Mouse (Mus musculus): Measurements from ENCODE around the gene Cacna1a. TPM values are rescaled to one million over a fixed set of nuclear protein-coding genes. Genes with fewer than 3 reads are reported as not detected.

The Cacna1a gene
- total and polyA plus RNA-seq, 2 experiments from 2014 or later, result 4.2 to 8.6 TPM

DNA sequence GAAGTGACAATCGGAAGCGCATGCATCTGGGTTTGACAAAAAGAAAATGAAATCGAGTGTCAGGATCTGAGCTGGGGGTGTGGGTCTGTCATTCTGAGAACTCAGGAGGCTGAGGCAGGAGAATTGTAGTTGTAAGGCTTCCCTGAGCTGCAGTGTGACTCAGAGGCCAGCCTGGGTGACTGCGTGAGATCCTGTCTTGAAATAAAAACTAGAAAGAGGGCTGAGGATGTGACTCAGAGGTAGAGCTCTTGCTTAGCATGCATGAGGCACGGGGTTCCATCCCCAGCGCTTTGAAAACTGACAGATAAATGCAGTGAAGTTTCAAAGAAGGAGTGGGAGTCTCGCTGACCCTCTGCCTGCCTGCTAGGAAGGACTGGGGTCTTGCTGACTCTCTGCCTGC, 70.6 kb downstream of the Cacna1a start:
- H3K27ac ChIP-seq (ENCODE audit: low read depth), result no peak overlapping the region
- ATAC-seq (ENCODE audit: insufficient read depth, low read depth), result no peak

DNA sequence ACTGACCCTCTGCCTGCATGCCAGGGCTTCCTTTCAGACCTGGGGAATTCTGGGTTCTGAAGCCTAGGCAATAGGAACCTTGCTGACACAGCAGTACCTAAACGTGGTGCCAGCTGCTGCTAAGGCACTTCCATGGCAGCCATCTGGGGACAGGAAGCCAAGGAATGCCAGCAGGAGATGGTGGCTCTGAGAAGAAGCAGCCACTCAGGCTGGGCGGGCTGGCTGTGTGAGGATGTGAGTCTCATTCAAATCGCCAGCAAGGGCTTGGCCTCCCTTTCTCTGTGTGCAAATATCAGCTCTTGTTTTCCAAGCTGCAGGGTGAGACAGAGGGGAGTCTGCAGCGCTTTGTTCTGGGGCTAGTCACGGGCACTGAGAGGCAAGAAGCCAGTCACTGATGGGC, 71.0 kb downstream of the Cacna1a start:
- H3K27ac ChIP-seq (ENCODE audit: low read depth), result no peak overlapping the region
- WGBS, result 32% methylated on average over 5 of the region's 5 CpGs
- 0 out of 2 replicates have a peak, but pooled peaks cover 5% of the 10 kb centered on the region for H3K4me1 ChIP-seq (ENCODE audit: control insufficient read depth, insufficient read depth)
- H3K9me3 ChIP-seq (replicated peaks; ENCODE audit: control insufficient read depth, low read length), result peaks cover 11% of the 10 kb centered on the region; the same call in 1 of the 2 replicates
- no peak overlapping the region for H3K4me2 ChIP-seq (ENCODE audit: low read depth, low read length)
- TF ChIP-seq EP300 (IDR thresholded peaks at IDR 0.05; ENCODE audit: low read depth) (no peak), CTCF (IDR thresholded peaks at IDR 0.05; ENCODE audit: low read depth) (no peak)
- DNase-seq (ENCODE audit: low spot score) (no peak), ATAC-seq (ENCODE audit: insufficient read depth, low read depth) (no peak)
- no peak overlapping the region for H3K9ac ChIP-seq (replicated peaks; ENCODE audit: low read depth, low read length)
- no peak overlapping the region for H3K4me3 ChIP-seq (ENCODE audit: low read depth, low read length)
- H3K27me3 ChIP-seq (ENCODE audit: control insufficient read depth, insufficient read depth, low read length), result no peaks in the 10 kb centered on the region
- H3K36me3 ChIP-seq (replicated peaks; ENCODE audit: control insufficient read depth, insufficient read depth, low read length), result no peaks in the 10 kb centered on the region

More for the DNA sequence above, 70.6 kb downstream of the Cacna1a start:
- H3K4me1 ChIP-seq (ENCODE audit: control insufficient read depth, insufficient read depth), result 0 out of 2 replicates have a peak, but pooled peaks cover 5% of the 10 kb centered on the region
- no peak overlapping the region for H3K4me2 ChIP-seq (ENCODE audit: low read depth, low read length)
- H3K27me3 ChIP-seq (ENCODE audit: control insufficient read depth, insufficient read depth, low read length), result no peaks in the 10 kb centered on the region
- 67% methylated on average over 7 of the region's 7 CpGs for whole genome bisulfite sequencing
- no peaks in the 10 kb centered on the region for H3K36me3 ChIP-seq (replicated peaks; ENCODE audit: control insufficient read depth, insufficient read depth, low read length)
- H3K9ac ChIP-seq (replicated peaks; ENCODE audit: low read depth, low read length), result no peak overlapping the region
- H3K4me3 ChIP-seq (ENCODE audit: low read depth, low read length), result no peak overlapping the region
- H3K9me3 ChIP-seq (replicated peaks; ENCODE audit: control insufficient read depth, low read length), result peaks cover 11% of the 10 kb centered on the region; the same call in 1 of the 2 replicates
- no peak for DNase-seq (ENCODE audit: low spot score)
- TF ChIP-seq EP300 (IDR thresholded peaks at IDR 0.05; ENCODE audit: low read depth) (no peak), CTCF (IDR thresholded peaks at IDR 0.05; ENCODE audit: low read depth) (no peak)

DNA sequence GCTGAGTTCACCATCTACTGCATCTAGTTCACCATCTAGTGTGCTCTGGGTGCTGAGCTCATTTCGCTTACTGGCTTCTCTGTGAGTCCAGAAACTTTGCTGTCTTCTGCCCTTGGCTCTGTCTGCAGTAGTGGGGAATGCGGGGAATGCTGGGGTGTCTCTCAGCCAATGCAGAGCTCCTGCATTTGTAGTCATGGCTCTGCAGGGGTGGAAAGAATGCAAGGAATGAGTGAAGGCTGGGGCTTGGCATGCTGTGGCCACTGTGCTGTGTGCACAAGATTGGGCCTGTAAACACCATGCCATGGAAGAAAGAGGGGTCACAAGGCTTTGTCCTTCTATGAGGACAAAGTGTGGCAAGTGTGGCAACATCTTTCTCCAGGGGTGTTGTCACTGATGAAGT, 72.5 kb downstream of the Cacna1a start:
- no peak overlapping the region for H3K9ac ChIP-seq (replicated peaks; ENCODE audit: low read depth, low read length)
- H3K36me3 ChIP-seq (replicated peaks; ENCODE audit: control insufficient read depth, insufficient read depth, low read length), result no peaks in the 10 kb centered on the region
- H3K27me3 ChIP-seq (ENCODE audit: control insufficient read depth, insufficient read depth, low read length), result no peaks in the 10 kb centered on the region
- H3K9me3 ChIP-seq (replicated peaks; ENCODE audit: control insufficient read depth, low read length), result peaks cover 11% of the 10 kb centered on the region; the same call in 1 of the 2 replicates
- 21% methylated on average over 2 of the region's 2 CpGs for WGBS
- no peak overlapping the region for H3K4me2 ChIP-seq (ENCODE audit: low read depth, low read length)
- peak; percentile 41 for DNase-seq (ENCODE audit: low spot score)
- ATAC-seq (ENCODE audit: insufficient read depth, low read depth), result peak; percentile 88
- H3K4me1 ChIP-seq (ENCODE audit: control insufficient read depth, insufficient read depth), result 0 out of 2 replicates have a peak, but pooled peaks cover 5% of the 10 kb centered on the region
- H3K27ac ChIP-seq (ENCODE audit: low read depth), result 0 out of 2 replicates have a peak overlapping the region, but pooled peaks have one; percentile 34
- TF ChIP-seq EP300 (IDR thresholded peaks at IDR 0.05; ENCODE audit: low read depth), result no peak
- H3K4me3 ChIP-seq (ENCODE audit: low read depth, low read length), result no peak overlapping the region

DNA sequence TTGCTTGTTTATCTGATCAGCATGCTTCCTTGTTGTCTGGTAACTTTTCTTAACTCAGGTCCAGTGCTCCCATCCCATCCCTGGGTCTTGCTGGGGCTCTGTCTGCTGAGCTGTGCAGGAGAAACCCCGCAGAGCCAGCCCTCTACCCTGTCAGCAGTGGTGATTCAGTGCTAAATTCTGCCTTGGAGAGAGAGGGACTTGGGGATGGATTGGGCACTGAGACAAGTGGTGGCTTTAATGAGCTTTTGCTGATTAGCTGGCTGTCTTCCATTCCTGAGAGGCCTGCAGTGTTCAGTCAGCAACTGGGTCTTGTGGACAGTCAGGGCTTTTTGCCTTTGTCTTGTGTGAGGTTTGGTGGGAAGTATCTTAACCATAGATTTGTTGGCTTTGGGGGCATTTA, 78.7 kb downstream of the Cacna1a start:
- DNase-seq (ENCODE audit: low spot score) (peak; percentile 44), ATAC-seq (ENCODE audit: insufficient read depth, low read depth) (no peak)
- no peak for TF ChIP-seq EP300 (IDR thresholded peaks at IDR 0.05; ENCODE audit: low read depth)
- no peak for TF ChIP-seq CTCF (IDR thresholded peaks at IDR 0.05; ENCODE audit: low read depth)
- Histone ChIP-seq H3K4me3 (ENCODE audit: low read depth, low read length) (no peak overlapping the region), H3K4me1 (ENCODE audit: control insufficient read depth, insufficient read depth) (no peaks in the 10 kb centered on the region), H3K27ac (ENCODE audit: low read depth) (no peak overlapping the region), H3K4me2 (ENCODE audit: low read depth, low read length) (no peak overlapping the region), H3K36me3 (replicated peaks; ENCODE audit: control insufficient read depth, insufficient read depth, low read length) (no peaks in the 10 kb centered on the region), H3K27me3 (ENCODE audit: control insufficient read depth, insufficient read depth, low read length) (no peaks in the 10 kb centered on the region), H3K9me3 (replicated peaks; ENCODE audit: control insufficient read depth, low read length) (peaks cover 4% of the 10 kb centered on the region; the same call in 1 of the 2 replicates), H3K9ac (replicated peaks; ENCODE audit: low read depth, low read length) (no peak overlapping the region)
- 25% methylated on average over 1 of the region's 1 CpGs for WGBS

DNA sequence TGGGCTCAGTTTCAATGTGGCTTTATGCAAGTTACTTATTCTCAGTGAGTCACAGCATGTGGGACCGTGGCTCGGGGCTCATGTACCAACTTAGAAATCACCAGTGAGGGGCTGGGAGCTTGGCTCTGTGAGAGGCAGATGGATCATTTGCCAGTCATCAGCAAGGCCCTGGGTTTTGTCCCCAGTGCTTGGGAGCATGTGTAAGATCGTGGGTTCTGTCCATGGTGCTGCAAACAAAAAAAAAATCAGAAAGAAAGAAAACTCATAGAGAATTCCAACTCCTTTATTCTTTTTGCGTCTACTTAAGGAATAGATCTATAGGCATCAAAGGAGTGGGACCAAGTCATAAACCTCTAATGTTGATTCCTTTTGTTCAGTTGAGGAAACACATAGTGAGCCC, 80.8 kb downstream of the Cacna1a start:
- Histone ChIP-seq H3K9me3 (replicated peaks; ENCODE audit: control insufficient read depth, low read length) (no peaks in the 10 kb centered on the region), H3K4me1 (ENCODE audit: control insufficient read depth, insufficient read depth) (no peaks in the 10 kb centered on the region), H3K27me3 (ENCODE audit: control insufficient read depth, insufficient read depth, low read length) (no peaks in the 10 kb centered on the region), H3K27ac (ENCODE audit: low read depth) (no peak overlapping the region), H3K9ac (replicated peaks; ENCODE audit: low read depth, low read length) (no peak overlapping the region), H3K4me2 (ENCODE audit: low read depth, low read length) (no peak overlapping the region), H3K36me3 (replicated peaks; ENCODE audit: control insufficient read depth, insufficient read depth, low read length) (no peaks in the 10 kb centered on the region), H3K4me3 (ENCODE audit: low read depth, low read length) (no peak overlapping the region)
- TF ChIP-seq CTCF (IDR thresholded peaks at IDR 0.05; ENCODE audit: low read depth) (no peak), EP300 (IDR thresholded peaks at IDR 0.05; ENCODE audit: low read depth) (no peak)
- 70% methylated on average over 4 of the region's 4 CpGs for WGBS
- ATAC-seq (ENCODE audit: insufficient read depth, low read depth) (no peak), DNase-seq (ENCODE audit: low spot score) (no peak)
